Mouse (Mus musculus) CH12.LX (cell line): Measurements from ENCODE around the gene Mras. TPM values are rescaled to one million over a fixed set of nuclear protein-coding genes. Genes with fewer than 3 reads are reported as not detected.

ENCODE experiments used
- DNase-seq: peaks from one replicate; pipeline ENCODE4 v3.0.0-alpha.2; 2013; ENCODE audit errors: extremely low read depth
- H3K27ac ChIP-seq: 2 replicates; pipeline ENCODE4 v1.5.1; 2012; ENCODE audit warnings: low read depth, mild to moderate bottlenecking, control low read depth, moderate library complexity; ENCODE audit not compliant: insufficient read depth
- H3K27me3 ChIP-seq: replicated peaks from 2 replicates; pipeline ENCODE3; 2012; ENCODE audit warnings: inconsistent platforms
- H3K36me3 ChIP-seq, 2 experiments: replicated peaks in 1 of 2; 2 replicates each; pipeline versions ENCODE3 to v1.6.1; 2012; ENCODE audit warnings: inconsistent platforms in 1 of 2, low read length in 1 of 2, mild to moderate bottlenecking in 1 of 2, mixed read lengths in 1 of 2, moderate library complexity in 1 of 2; ENCODE audit not compliant: control insufficient read depth in 1 of 2, insufficient read depth in 1 of 2
- H3K4me1 ChIP-seq, 2 experiments: 2 replicates each; pipeline ENCODE4 v1.6.1; 2012; ENCODE audit warnings: inconsistent platforms in 1 of 2, moderate library complexity in 1 of 2; ENCODE audit not compliant: insufficient read depth in 2 of 2, control insufficient read depth in 1 of 2
- H3K4me2 ChIP-seq: 2 replicates; pipeline ENCODE4 v1.6.1; 2012; ENCODE audit warnings: low read depth, mild to moderate bottlenecking, control low read depth; ENCODE audit not compliant: poor library complexity, insufficient read depth, severe bottlenecking
- H3K4me3 ChIP-seq, 3 experiments: fragments of 150-350 bp in 1 of 3; sonication (generic) in 1 of 3; replicated peaks in 1 of 3; 2 replicates each; pipeline versions ENCODE3 to v1.5.1; 2011 to 2012; ENCODE audit warnings: low read depth in 2 of 3, low read length in 2 of 3, mild to moderate bottlenecking in 2 of 3, moderate library complexity in 2 of 3, control low read depth in 1 of 3, improper control_type of control experiment in 1 of 3, inconsistent platforms in 1 of 3, mixed read lengths in 1 of 3; ENCODE audit not compliant: poor library complexity in 1 of 3
- H3K79me2 ChIP-seq: replicated peaks from 2 replicates; pipeline ENCODE4 v1.6.1; 2012; ENCODE audit warnings: mild to moderate bottlenecking, moderate library complexity; ENCODE audit not compliant: control insufficient read depth, poor library complexity, insufficient read depth, severe bottlenecking; ENCODE audit errors: extremely low read depth
- H3K9ac ChIP-seq: 2 replicates; pipeline ENCODE4 v1.6.1; 2012; ENCODE audit warnings: low read depth, mild to moderate bottlenecking, control low read depth, moderate library complexity; ENCODE audit not compliant: insufficient read depth
- H3K9me3 ChIP-seq: replicated peaks from 2 replicates; pipeline ENCODE3; 2012; ENCODE audit warnings: low read length, inconsistent platforms, mixed read lengths
- BHLHE40 ChIP-seq: IDR thresholded peaks from 2 replicates; pipeline ENCODE4 v1.6.1; 2011; ENCODE audit warnings: mild to moderate bottlenecking, low read depth, low read length, improper control_type of control experiment
- CHD1 ChIP-seq: IDR thresholded peaks from 2 replicates; pipeline ENCODE4 v1.6.1; 2012; ENCODE audit warnings: low read depth, low read length, improper control_type of control experiment, inconsistent platforms
- CHD2 ChIP-seq: IDR thresholded peaks from 2 replicates; pipeline ENCODE4 v1.6.1; 2011; ENCODE audit warnings: low read length, improper control_type of control experiment
- CTCF ChIP-seq, 2 experiments: IDR thresholded peaks in 1 of 2; conservative IDR thresholded peaks in 1 of 2; 2 replicates each; pipeline ENCODE4 v1.5.1; 2011 to 2012; ENCODE audit warnings: low read depth in 2 of 2, low read length in 2 of 2, improper control_type of control experiment in 1 of 2, inconsistent platforms in 1 of 2, mild to moderate bottlenecking in 1 of 2, moderate library complexity in 1 of 2
- ETS1 ChIP-seq: conservative IDR thresholded peaks from 2 replicates; pipeline ENCODE4 v1.6.1; 2012; ENCODE audit warnings: low read depth, mild to moderate bottlenecking, inconsistent platforms, low read length, improper control_type of control experiment, moderate library complexity
- GABPA ChIP-seq: IDR thresholded peaks from 2 replicates; pipeline ENCODE4 v1.6.1; 2012; ENCODE audit warnings: low read depth, low read length, improper control_type of control experiment, inconsistent platforms; ENCODE audit not compliant: insufficient replicate concordance
- IRF4 ChIP-seq: IDR thresholded peaks from 2 replicates; pipeline ENCODE4 v1.6.1; 2014; ENCODE audit warnings: low read depth, mild to moderate bottlenecking, inconsistent platforms, low read length, improper control_type of control experiment
- KAT2A ChIP-seq: IDR thresholded peaks from 2 replicates; pipeline ENCODE4 v1.6.1; 2012; ENCODE audit warnings: low read length, improper control_type of control experiment, inconsistent platforms; ENCODE audit not compliant: insufficient replicate concordance
- MAFK ChIP-seq: IDR thresholded peaks from 2 replicates; pipeline ENCODE4 v1.6.1; 2011; ENCODE audit warnings: low read length, improper control_type of control experiment; ENCODE audit not compliant: insufficient replicate concordance
- MAX ChIP-seq: IDR thresholded peaks from 2 replicates; pipeline ENCODE4 v1.6.1; 2011; ENCODE audit warnings: low read length, improper control_type of control experiment
- MAZ ChIP-seq: IDR thresholded peaks from 2 replicates; pipeline ENCODE4 v1.6.1; 2012; ENCODE audit warnings: low read depth, mild to moderate bottlenecking, inconsistent platforms, low read length, improper control_type of control experiment, moderate library complexity
- MYC ChIP-seq: IDR thresholded peaks from 2 replicates; pipeline ENCODE4 v1.6.1; 2011; ENCODE audit warnings: low read depth, mild to moderate bottlenecking, improper control_type of control experiment, low read length
- NRF1 ChIP-seq: IDR thresholded peaks from 2 replicates; pipeline ENCODE4 v1.6.1; 2014; ENCODE audit warnings: low read depth, mild to moderate bottlenecking, inconsistent platforms, low read length, improper control_type of control experiment, moderate library complexity
- PAX5 ChIP-seq: IDR thresholded peaks from 2 replicates; pipeline ENCODE4 v1.6.1; 2012; ENCODE audit warnings: low read length, inconsistent platforms, mixed read lengths
- POLR2A ChIP-seq: IDR thresholded peaks from 2 replicates; pipeline ENCODE4 v1.6.1; 2011; ENCODE audit warnings: low read depth, mild to moderate bottlenecking, improper control_type of control experiment, low read length
- RAD21 ChIP-seq: IDR thresholded peaks from 2 replicates; pipeline ENCODE4 v1.6.1; 2011; ENCODE audit warnings: low read depth, mild to moderate bottlenecking, low read length, improper control_type of control experiment, moderate library complexity
- RCOR1 ChIP-seq: conservative IDR thresholded peaks from 2 replicates; pipeline ENCODE4 v1.6.1; 2012; ENCODE audit warnings: low read depth, mild to moderate bottlenecking, inconsistent platforms, low read length, improper control_type of control experiment
- SMC3 ChIP-seq: IDR thresholded peaks from 2 replicates; pipeline ENCODE4 v1.6.1; 2011; ENCODE audit warnings: low read depth, low read length, improper control_type of control experiment
- TBP ChIP-seq: conservative IDR thresholded peaks from 2 replicates; pipeline ENCODE4 v1.6.1; 2011; ENCODE audit warnings: low read depth, low read length, improper control_type of control experiment
- USF1 ChIP-seq: IDR thresholded peaks from 2 replicates; pipeline ENCODE4 v1.6.1; 2014; ENCODE audit warnings: low read depth, mild to moderate bottlenecking, inconsistent platforms, low read length, improper control_type of control experiment
- USF2 ChIP-seq: conservative IDR thresholded peaks from 2 replicates; pipeline ENCODE4 v1.6.1; 2011; ENCODE audit warnings: low read depth, low read length, improper control_type of control experiment
- ZKSCAN1 ChIP-seq: IDR thresholded peaks from 2 replicates; pipeline ENCODE4 v1.6.1; 2012; ENCODE audit warnings: low read depth, inconsistent platforms, low read length, improper control_type of control experiment, borderline replicate concordance
- ZMIZ1 ChIP-seq: IDR thresholded peaks from 2 replicates; pipeline ENCODE4 v1.6.1; 2012; ENCODE audit warnings: low read depth, mild to moderate bottlenecking, inconsistent platforms, low read length, improper control_type of control experiment
- ZNF384 ChIP-seq: IDR thresholded peaks from 2 replicates; pipeline ENCODE4 v1.6.1; 2012; ENCODE audit warnings: low read depth, low read length, improper control_type of control experiment, inconsistent platforms
- dilution Hi-C: fragments of 300-500 bp; cut with MboI; formaldehyde crosslinking; loops from 2 replicates; pipeline ENCODE4 v1.14.3; 2020; ENCODE audit warnings: low sequenced_read_pairs; ENCODE audit not compliant: extremely low pct_unique_long_range_greater_than_20kb, extremely low pct_ligation_motif_present
- in situ Hi-C: fragments of 300-500 bp; cut with MboI; formaldehyde crosslinking; loops from 3 replicates; pipeline ENCODE4 v1.14.3; 2019; ENCODE audit warnings: low sequenced_read_pairs, low pct_ligation_motif_present, low pct_unique_long_range_greater_than_20kb, mixed read lengths
- polyA plus RNA-seq: library from polyadenylated mRNA; unstranded; fragments of >175 nt; gene quantifications from 2 replicates; pipeline ENCODE4 v1.2.1, GENCODE M21; 2012; ENCODE audit warnings: low read depth; ENCODE audit not compliant: insufficient read length
- total RNA-seq, 2 experiments: library from RNA; depleted of rRNA; stranded (reverse); fragments of 300-350 nt in 1 of 2; fragments of >200 nt in 1 of 2; gene quantifications; 2 replicates each; pipeline ENCODE4 v1.2.3; 2012 to 2014

The Mras gene
- total and polyA plus RNA-seq, 3 experiments: 0.21 TPM; not detected in 2

DNA sequence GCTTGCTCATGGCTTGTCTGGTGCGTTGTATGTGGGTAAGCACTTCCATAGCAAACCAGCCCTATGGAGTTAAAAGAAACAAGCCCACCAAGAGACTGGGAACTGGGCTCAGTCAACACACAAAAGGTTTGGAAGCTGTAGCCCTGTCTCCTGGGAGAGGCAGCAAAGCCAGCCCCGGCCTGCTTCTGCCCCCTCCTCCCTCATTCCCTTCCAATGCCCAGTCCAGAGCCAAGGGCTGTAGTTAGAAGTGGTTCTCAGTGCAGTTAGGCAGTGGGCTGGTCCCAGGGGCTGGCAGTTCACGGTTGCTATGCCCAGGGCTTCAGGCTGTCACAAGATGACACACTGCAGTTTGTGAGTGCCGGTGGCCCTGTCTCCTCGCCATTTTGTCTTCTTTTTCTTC is 49.1 kb downstream of the Mras start:
- in situ Hi-C loops: no loop called here
- dilution Hi-C loops: no loop called here
- DNase-seq: no peak
- Histone ChIP-seq H3K4me2 (no peak overlapping the region), H3K79me2 (no peaks in the 10 kb centered on the region), H3K9me3 (no peaks in the 10 kb centered on the region), H3K36me3 (no peaks in the 10 kb centered on the region), H3K4me3 (no peak overlapping the region), H3K4me1 (peaks cover 8 to 14% of the 10 kb centered on the region in 2 experiments), H3K27me3 (no peaks in the 10 kb centered on the region), H3K9ac (no peak overlapping the region), H3K27ac (no peak overlapping the region)
- TF ChIP-seq USF2 (no peak), RAD21 (no peak), BHLHE40 (no peak), SMC3 (no peak), IRF4 (no peak), MYC (no peak), PAX5 (no peak), USF1 (no peak), CHD2 (no peak), POLR2A (no peak), CTCF (conservative IDR thresholded peaks at IDR 0.05 in 1 of 2, IDR thresholded peaks at IDR 0.05 in 1 of 2; ENCODE audit: low read depth in 2 of 2, low read length in 2 of 2) (no peak), GABPA (no peak), MAX (no peak), ZMIZ1 (no peak), MAZ (no peak), MAFK (no peak), RCOR1 (no peak)

DNA sequence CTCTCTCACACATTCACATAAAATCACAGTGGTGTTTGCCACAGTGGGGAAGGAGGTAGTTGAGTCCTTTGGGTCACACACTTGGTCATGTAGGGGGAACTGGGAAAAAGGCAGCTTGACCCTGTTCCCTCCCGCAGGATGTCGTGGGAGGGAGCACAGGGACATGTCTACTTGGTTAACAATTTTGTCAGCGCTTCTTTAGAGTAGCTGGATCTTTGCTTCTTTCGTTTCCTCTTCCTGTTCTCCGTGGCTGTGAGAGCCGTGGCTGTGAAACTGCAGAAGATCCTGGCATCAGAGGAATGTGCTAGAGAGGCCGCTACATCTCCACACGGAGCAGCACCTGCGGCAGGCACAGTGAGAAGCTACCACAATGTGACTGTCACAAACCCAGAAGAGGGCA is 54.6 kb downstream of the Mras start:
- H3K27ac ChIP-seq: no peak overlapping the region
- H3K36me3 ChIP-seq: no peaks in the 10 kb centered on the region
- H3K79me2 ChIP-seq: no peaks in the 10 kb centered on the region
- no peak overlapping the region for H3K9ac ChIP-seq
- no peaks in the 10 kb centered on the region for H3K9me3 ChIP-seq
- no peak overlapping the region for H3K4me3 ChIP-seq
- dilution Hi-C loops: no loop called here
- no peak for DNase-seq
- peaks cover 10 to 22% of the 10 kb centered on the region in 2 experiments; a peak in 3 of 4 replicates for H3K4me1 ChIP-seq
- no peak for TF ChIP-seq KAT2A
- no peak for TF ChIP-seq ZNF384
- TF ChIP-seq NRF1: no peak
- no peak for TF ChIP-seq RCOR1
- no peak for TF ChIP-seq SMC3
- no peak for TF ChIP-seq ETS1
- TF ChIP-seq USF1: no peak
- no peak for TF ChIP-seq ZMIZ1
- no peak for TF ChIP-seq CHD2
- TF ChIP-seq CHD1: no peak
- no peak for TF ChIP-seq IRF4
- TF ChIP-seq TBP: no peak
- TF ChIP-seq ZKSCAN1: no peak
- in situ Hi-C loops: no loop called here
- H3K4me2 ChIP-seq: 0 out of 2 replicates have a peak overlapping the region, but pooled peaks have one; percentile 3
- H3K27me3 ChIP-seq: no peaks in the 10 kb centered on the region
